In the genomic region with DNA sequence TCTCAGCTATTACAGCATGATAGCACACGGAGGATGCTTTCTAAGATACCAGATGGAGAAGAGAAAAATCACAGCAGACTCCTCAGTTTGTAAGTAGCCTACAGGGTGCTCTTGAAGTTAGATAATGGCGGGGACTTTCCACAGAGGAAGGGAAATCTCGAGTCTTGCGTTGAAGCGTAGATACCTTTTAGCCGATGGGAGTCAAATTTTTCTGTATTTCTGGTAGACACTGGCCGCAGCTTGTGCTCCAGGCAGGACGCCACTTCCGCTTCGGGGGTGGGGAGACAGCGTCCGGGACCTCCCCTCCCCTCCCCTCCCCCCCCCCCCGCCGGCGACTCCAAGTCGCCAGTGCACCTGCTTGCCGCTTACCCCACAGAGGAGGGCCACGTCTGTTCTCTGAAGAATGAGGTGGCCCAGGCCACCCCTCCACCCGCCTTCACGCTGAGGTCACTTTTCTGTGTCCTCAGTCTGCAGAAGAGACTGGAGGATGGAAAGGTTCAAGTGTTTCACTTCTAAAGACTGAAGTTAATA, we compare ENCODE assay signal across 8 mouse cellular contexts. TPM values are rescaled to one million over a fixed set of nuclear protein-coding genes. Genes with fewer than 3 reads are reported as not detected.
A peak's percentile ranks its signal among the peaks of the same experiment; 100 is the strongest.
DNase-seq lines count a peak whose midpoint lies in the region; ATAC-seq lines count a peak whose summit lies in the region.

TSS of gene Eef1a1 (minus strand) at position 262 of the 531 bp plus-strand sequence.

- H3K9me3 ChIP-seq in heart, embryonic 15.5 days (replicated peaks), result no peaks in the 10 kb centered on the region
- H3K9me3 ChIP-seq in liver, embryonic 16.5 days (replicated peaks; ENCODE audit: control insufficient read depth, low read length), result no peaks in the 10 kb centered on the region
- H3K9me3 ChIP-seq in neural tube, embryonic 12.5 days, result no peaks in the 10 kb centered on the region

- no peaks in the 10 kb centered on the region for H3K36me3 ChIP-seq in heart, embryonic 15.5 days
- H3K36me3 ChIP-seq in liver, embryonic 16.5 days (ENCODE audit: control insufficient read depth, insufficient read depth), result no peaks in the 10 kb centered on the region
- no peaks in the 10 kb centered on the region for H3K36me3 ChIP-seq in neural tube, embryonic 12.5 days

- DNase-seq in adrenal gland, postnatal 36 days, result peak; percentile 76 to 88
- peak; percentile 82 for DNase-seq in kidney, postnatal 10 days
- peak; percentile 72 for DNase-seq in thymus, postnatal 14 days

- peak within 1 kb of the TSS; percentile 51 for H3K9ac ChIP-seq in heart, embryonic 15.5 days
- H3K9ac ChIP-seq in liver, embryonic 16.5 days (ENCODE audit: low read depth, low read length), result peak within 1 kb of the TSS; percentile 43; the same call in 1 of the 2 replicates
- H3K9ac ChIP-seq in neural tube, embryonic 12.5 days, result peak within 1 kb of the TSS; percentile 58

- H3K4me3 ChIP-seq in heart, embryonic 15.5 days, result peak within 1 kb of the TSS; percentile 53
- H3K4me3 ChIP-seq in liver, embryonic 16.5 days (ENCODE audit: low read depth, low read length), result peak within 1 kb of the TSS; percentile 52
- peak within 1 kb of the TSS; percentile 33 for H3K4me3 ChIP-seq in neural tube, embryonic 12.5 days

- peak within 1 kb of the TSS; percentile 69 for H3K27ac ChIP-seq in heart, embryonic 15.5 days
- peak within 1 kb of the TSS; percentile 41 for H3K27ac ChIP-seq in liver, embryonic 16.5 days (ENCODE audit: low read length)
- H3K27ac ChIP-seq in neural tube, embryonic 12.5 days, result no peak within 1 kb of the TSS

- H3K27me3 ChIP-seq in heart, embryonic 15.5 days, result no peaks in the 10 kb centered on the region
- no peaks in the 10 kb centered on the region; the same call in 1 of the 2 replicates for H3K27me3 ChIP-seq in liver, embryonic 16.5 days (ENCODE audit: control insufficient read depth, insufficient read depth, low read depth, low read length)
- H3K27me3 ChIP-seq in neural tube, embryonic 12.5 days (replicated peaks), result no peaks in the 10 kb centered on the region

- 2% methylated on average over 19 of the region's 20 CpGs for WGBS in heart, embryonic 15.5 days
- WGBS in liver, embryonic 16.5 days (ENCODE audit: insufficient replicate concordance), result 4% methylated on average over 16 of the region's 20 CpGs
- WGBS in neural tube, embryonic 12.5 days, result 2% methylated on average over 18 of the region's 20 CpGs

- peak within 1 kb of the TSS; percentile 73 for H3K4me2 ChIP-seq in heart, embryonic 15.5 days
- H3K4me2 ChIP-seq in liver, embryonic 16.5 days (ENCODE audit: low read depth, low read length), result peak within 1 kb of the TSS; percentile 59
- H3K4me2 ChIP-seq in neural tube, embryonic 12.5 days (replicated peaks), result peak within 1 kb of the TSS; percentile 72

- ATAC-seq in CD4-positive, CD25-positive, alpha-beta regulatory T cell, adult 4 months, result peak; percentile 79
- no peak for ATAC-seq in erythroblast, adult 5-6 weeks (replicated peaks; ENCODE audit: low FRiP score, poor library complexity, severe bottlenecking)
- ATAC-seq in heart, embryonic 15.5 days (replicated peaks; ENCODE audit: insufficient number of reproducible peaks, insufficient read depth, low FRiP score, low read depth), result peak; percentile 61
- ATAC-seq in liver, embryonic 16.5 days (ENCODE audit: low read depth), result peak; percentile 53; the same call in 1 of the 2 replicates
- ATAC-seq in neural tube, embryonic 12.5 days (ENCODE audit: low FRiP score, low read depth), result peak; percentile 81

- H3K4me1 ChIP-seq in heart, embryonic 15.5 days (replicated peaks), result 0 out of 2 replicates have a peak, but pooled peaks cover 3% of the 10 kb centered on the region
- peaks cover 3% of the 10 kb centered on the region for H3K4me1 ChIP-seq in liver, embryonic 16.5 days (ENCODE audit: control insufficient read depth, low read depth, low read length)
- H3K4me1 ChIP-seq in neural tube, embryonic 12.5 days, result peaks cover 8% of the 10 kb centered on the region; the same call in 1 of the 2 replicates

RNA-seq across cellular contexts. Expression of gene Eef1a1, which starts in this region (rescaled TPM):
- polyA plus RNA-seq in CD4-positive, CD25-positive, alpha-beta regulatory T cell, adult 4 months (2017; shearing (Covaris generic)), result over 10,000 TPM; 10,256 to 11,102 TPM
- total RNA-seq in adrenal gland, postnatal 36 days (2021), result 1,000 to 10,000 TPM; 6,718 to 6,967 TPM
- 3,932 and 4,159 TPM in 2 replicates for total RNA-seq in erythroblast, adult 5-6 weeks (2015; ENCODE audit: low replicate concordance)
- 1,512 and 1,760 TPM in 2 replicates for total RNA-seq in erythroblast, adult 5-6 weeks (2017; ENCODE audit: low replicate concordance)
- 2,802 and 3,192 TPM in 2 replicates for polyA plus RNA-seq in heart, embryonic 15.5 days (2015; fragmentation: Nextera tagmentation; extraction: Ambion mirVana)
- 1,873 and 1,994 TPM in 2 replicates for polyA plus RNA-seq in liver, embryonic 16.5 days (2015; fragmentation: Nextera tagmentation; extraction: Ambion mirVana)
- polyA plus RNA-seq in neural tube, embryonic 12.5 days (2016; fragmentation: Nextera tagmentation; extraction: Ambion mirVana), result 3,212 and 3,225 TPM in 2 replicates
